Mouse (Mus musculus) stomach, postnatal 0 days (tissue): Measurements from ENCODE around the gene Cdc42bpa.

Experiments
- CTCF ChIP-seq: IDR thresholded peaks from 2 replicates; pipeline ENCODE4 v1.5.1; 2016; ENCODE audit warnings: antibody characterized with exemption, low read depth, mild to moderate bottlenecking, moderate library complexity
- EP300 ChIP-seq: optimal IDR thresholded peaks from 2 replicates; pipeline ENCODE3; 2016; ENCODE audit warnings: antibody characterized with exemption

GRCm38 (mm10) chr1:180166533-180166932 is 206.3 kb downstream of the Cdc42bpa start:
- TF ChIP-seq CTCF (peak; percentile 41), EP300 (no peak)
